Mouse (Mus musculus) retina, postnatal 1 day (tissue): ENCODE data around the gene Leng8.
"Not testable (repeated sequence)": the region's sequence is repeated elsewhere in the genome, so short reads cannot be mapped to it uniquely, and the experiment has no call there.

ENCODE experiments used
- DNase-seq: peaks from one replicate; pipeline ENCODE4 v3.0.0-alpha.2; 2012

Gene Leng8

GRCm38 (mm10) chr7:4148341-4149208, 11.7 kb downstream of the Leng8 start:
- no peak for DNase-seq

GRCm38 (mm10) chr7:4149209-4150054, 12.6 kb downstream of the Leng8 start:
- peak; percentile 78 for DNase-seq

- DNase-seq: no peak
Observed at GRCm38 (mm10) chr7:4150059-4150541, 13.3 kb downstream of the Leng8 start, which contains the start of gene Leng9. Gene Leng9 (minus strand): TSS chr7:4150374.

DNA sequence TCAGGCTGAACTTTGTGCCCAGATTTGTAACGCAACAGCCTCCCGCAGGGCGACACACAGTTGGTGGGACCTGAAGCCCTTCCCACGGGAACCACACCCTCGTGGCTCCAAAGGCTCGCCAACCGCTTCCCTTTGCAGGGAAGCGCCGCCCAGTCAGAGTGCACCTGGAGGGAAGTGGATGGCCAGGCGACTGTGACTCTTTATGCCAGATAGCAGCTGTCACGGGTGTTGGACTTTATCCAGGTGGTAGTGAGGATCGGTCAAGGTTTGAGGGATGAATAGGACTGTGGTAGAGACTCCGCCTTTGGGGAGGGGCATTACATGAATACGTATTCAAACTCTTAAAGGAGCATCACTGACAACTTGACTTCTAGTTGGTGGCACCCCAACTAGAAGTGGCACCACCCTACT, 14.0 kb downstream of the Leng8 start:
- peak; percentile 40 for DNase-seq

DNA sequence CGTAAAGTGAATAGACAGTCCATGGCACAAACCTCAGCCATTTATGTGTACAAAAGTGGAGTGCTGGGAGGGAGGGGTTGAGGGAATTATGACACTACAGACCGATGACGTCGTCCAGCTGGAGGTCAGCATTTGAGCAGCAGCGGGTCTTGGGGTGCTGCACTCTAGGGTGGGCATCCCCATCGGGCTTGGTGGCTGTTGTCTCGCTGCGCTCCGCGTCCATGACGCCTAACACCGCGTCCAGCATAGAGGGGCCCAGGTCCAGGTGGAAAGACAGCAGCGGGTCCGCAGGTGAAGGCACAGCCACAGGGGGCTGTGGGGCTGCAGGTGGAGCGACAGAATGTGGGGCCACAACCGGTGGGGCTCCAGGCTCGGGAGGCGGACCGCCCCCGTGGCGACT, 14.4 kb downstream of the Leng8 start:
- no peak for DNase-seq

- no peak for DNase-seq
Observed at GRCm38 (mm10) chr7:4154356-4154755, 17.5 kb downstream of the Leng8 start.

GRCm38 (mm10) chr7:4154976-4155375, 18.1 kb downstream of the Leng8 start:
- no peak for DNase-seq

DNA sequence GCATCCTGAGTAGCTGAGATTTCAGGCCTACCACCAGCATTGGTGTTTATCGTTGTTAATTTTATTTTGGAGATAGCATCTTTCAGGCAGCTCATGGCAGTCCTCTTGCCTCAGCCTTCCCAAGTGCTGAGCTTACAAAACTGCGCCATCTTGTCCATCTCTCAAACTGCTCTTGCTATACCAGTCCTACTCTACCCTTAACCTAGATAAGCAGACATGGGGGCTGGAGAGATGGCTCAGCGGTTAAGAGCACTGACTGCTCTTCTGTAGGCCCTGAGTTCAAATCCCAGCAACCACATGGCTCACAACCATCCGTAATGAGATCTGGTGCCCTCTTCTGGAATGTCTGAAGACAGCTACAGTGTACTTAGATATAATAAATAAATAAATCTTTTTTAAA, 24.8 kb downstream of the Leng8 start:
- DNase-seq: not testable (repeated sequence)

DNA sequence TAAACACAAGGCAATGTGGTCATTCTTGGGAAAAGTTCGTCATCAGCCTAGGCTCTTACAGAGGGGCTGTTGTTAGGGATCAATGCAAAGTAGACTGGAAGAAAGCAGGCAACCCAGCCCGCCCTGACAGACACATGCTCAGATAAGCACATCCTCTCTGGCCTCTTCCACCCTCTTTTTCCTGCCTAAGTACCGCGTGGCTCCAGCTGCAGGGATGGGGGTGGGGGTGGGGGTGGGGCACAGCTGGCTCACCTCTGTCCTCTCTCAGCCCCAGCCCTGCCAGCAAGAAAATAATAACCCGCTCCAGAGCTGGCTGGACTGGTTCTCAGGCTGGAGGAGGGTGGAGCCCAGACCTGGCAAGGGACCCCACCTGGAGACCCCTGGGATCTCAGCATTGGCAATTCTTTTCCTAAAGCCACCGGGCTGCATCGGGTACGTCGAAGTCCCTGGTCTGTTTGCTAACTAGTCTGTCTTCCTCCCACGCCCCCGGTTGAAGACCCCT, 26.8 kb downstream of the Leng8 start:
- no peak for DNase-seq

DNA sequence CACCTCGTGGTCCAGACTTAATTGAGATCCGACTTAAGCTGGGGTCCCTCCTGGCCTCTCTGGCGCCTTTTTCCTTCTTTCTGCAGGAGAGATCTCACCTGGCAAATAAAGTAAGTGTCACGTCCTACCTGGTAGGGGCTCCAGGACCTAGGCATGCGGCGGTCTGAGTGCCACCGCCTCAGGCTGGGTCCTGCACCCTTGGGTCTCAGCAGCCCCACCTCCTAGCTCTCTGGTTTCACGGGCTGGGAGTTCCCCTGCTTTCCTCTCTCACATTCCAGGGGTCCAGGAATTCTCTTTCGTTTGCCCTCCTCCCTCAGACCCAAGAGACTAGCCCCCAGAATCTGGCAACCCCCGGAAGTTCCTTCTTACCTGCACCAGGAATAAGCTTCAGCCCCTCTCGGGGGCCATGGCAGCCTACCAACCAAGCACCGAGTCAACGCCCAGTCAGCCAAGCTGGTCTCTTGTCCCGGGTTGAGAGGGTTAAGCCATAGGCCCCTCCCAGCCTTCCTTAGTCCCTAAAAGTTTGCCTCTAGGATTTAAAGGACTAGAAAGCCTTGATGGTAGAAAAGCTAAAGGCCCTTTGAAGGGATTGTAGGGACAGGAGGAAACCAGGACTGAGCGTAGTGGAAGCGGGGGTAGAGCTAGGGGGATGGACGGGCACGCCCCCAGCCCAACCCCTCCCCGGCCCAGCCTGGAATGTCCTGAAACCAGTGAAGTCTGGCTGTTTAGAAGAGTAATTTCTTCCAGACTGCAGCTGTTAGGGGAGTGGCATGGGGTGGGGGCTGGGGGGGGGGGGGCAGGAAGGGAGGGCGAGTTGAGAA, 27.5 kb downstream of the Leng8 start, which contains the start of gene Cdc42ep5:
TSS of gene Cdc42ep5 (minus strand) at position 771 of the 821 bp plus-strand sequence.
- DNase-seq: no peak

GRCm38 (mm10) chr7:4165286-4165685, 28.4 kb downstream of the Leng8 start:
- DNase-seq: no peak

GRCm38 (mm10) chr7:4167098-4167497, 30.3 kb downstream of the Leng8 start:
- no peak for DNase-seq

GRCm38 (mm10) chr7:4170193-4170938, 33.5 kb downstream of the Leng8 start:
- DNase-seq: no peak

DNA sequence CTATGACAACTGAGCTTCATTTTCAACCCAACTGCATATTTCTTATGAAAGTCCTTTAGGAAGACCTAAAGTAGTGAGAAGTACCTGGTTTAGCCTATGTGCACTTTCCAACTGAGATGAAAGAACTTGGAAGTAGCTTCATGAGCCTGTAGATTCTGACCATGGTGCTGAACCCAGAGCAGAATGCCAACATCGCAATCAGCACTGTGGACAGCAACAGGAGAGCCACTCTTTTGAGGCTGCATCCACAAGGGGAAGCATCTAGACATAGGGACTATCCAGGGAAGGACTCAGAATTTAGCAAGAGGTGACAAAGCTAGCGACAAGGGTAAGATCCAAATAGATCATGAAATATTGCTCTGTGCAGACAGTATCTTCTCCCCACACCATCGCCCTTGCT, 41.6 kb downstream of the Leng8 start:
- DNase-seq: no peak
